Mouse (Mus musculus): ENCODE results near the gene Abtb2. TPM values are rescaled to one million over a fixed set of nuclear protein-coding genes. Genes with fewer than 3 reads are reported as not detected.

Abtb2 gene
- polyA plus RNA-seq, 1 experiment, result 4.4 TPM

DNA sequence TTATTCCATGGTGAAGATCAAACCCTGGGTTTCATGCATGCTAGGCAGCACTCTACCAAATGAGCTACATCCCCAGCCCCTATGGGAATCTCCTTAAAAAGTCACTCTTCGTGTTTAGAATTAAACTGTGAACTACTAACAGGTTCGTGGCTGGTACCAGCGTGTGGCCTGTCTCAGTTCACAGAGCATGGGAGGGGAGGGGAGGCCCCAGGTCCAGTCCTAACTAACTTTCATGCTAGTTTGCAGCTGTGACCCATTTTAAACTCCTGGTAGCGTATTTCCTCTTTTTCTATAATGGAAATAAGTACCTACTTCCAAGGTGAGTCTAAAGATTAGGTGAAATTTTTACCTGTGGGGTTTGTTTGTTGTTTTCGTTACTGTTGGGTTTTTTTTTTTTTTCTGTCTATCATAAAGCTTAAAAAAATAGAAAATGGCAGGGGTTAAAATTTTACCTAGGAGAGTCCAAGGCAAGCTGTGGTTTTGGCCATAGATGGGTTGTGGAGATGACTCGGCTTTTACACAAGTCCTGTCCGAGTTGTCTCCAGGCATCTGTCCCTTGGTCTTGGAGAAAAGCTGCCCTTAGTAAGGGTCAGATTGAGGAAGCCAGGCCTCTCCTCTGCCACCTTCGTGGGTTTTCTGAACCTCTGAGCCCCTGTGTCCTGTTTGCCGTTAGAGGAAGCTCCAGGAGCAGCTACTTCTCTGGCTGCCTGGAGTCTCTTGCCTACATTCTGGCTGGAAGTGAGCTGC is 114.4 kb downstream of the Abtb2 start:
- TF ChIP-seq CTCF (IDR thresholded peaks at IDR 0.05; ENCODE audit: borderline replicate concordance, insufficient read depth, low read length) (no peak), POLR2A (IDR thresholded peaks at IDR 0.05; ENCODE audit: low read depth, low read length) (no peak)
- Histone ChIP-seq H3K27ac (ENCODE audit: insufficient read depth, low read length) (no peak overlapping the region), H3K4me1 (ENCODE audit: control insufficient read depth, insufficient read depth, low read length) (peaks cover 7% of the 10 kb centered on the region), H3K4me3 (ENCODE audit: insufficient read depth, low read length) (no peak overlapping the region)

DNA sequence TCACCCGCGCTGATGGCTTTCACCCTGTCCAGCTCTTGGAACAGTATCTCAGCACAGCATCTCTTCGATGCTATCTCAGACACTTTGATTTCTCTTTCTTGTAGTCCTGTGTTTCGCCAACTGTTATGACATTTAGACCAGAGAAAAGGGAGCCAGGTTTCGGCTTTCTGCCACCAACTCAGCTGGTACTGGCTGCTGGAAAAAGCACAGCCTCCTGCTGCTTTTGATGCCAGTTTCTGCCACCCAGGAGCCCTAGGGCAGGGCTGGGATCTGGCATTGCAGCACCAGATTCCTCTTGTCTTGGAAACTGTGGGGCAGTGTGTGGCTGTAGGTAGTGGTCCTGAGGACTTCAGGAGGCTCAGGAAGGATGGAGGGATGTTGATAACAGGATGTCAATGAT is 115.0 kb downstream of the Abtb2 start:
- Histone ChIP-seq H3K4me1 (ENCODE audit: control insufficient read depth, insufficient read depth, low read length) (peaks cover 11% of the 10 kb centered on the region), H3K27ac (ENCODE audit: insufficient read depth, low read length) (no peak overlapping the region), H3K4me3 (ENCODE audit: insufficient read depth, low read length) (no peak overlapping the region)
- TF ChIP-seq POLR2A (IDR thresholded peaks at IDR 0.05; ENCODE audit: low read depth, low read length) (no peak), CTCF (IDR thresholded peaks at IDR 0.05; ENCODE audit: borderline replicate concordance, insufficient read depth, low read length) (no peak)

DNA sequence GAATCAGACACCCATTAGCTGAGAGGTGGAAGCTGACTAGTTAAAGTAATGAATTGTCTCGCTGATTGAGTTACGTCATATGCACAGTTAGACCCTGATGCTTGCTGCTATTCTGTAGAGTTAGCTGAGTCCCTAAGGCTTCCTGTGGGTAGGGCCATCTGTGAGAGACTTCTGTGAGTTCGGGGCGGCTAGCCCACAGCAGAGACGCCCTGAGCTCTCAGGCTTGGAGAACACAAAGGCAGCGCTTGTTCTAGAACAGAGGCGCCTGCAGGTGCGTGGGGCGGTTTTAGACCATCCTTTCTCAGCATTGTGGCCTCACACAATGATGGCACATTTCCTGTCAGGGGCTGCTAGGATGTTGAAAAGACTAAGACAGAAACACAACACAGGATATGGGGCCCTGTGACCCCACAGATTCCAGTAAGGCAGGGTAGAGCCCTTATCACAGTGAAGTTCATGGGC is 116.2 kb downstream of the Abtb2 start:
- peaks cover 21% of the 10 kb centered on the region for H3K4me1 ChIP-seq (ENCODE audit: control insufficient read depth, insufficient read depth, low read length)

DNA sequence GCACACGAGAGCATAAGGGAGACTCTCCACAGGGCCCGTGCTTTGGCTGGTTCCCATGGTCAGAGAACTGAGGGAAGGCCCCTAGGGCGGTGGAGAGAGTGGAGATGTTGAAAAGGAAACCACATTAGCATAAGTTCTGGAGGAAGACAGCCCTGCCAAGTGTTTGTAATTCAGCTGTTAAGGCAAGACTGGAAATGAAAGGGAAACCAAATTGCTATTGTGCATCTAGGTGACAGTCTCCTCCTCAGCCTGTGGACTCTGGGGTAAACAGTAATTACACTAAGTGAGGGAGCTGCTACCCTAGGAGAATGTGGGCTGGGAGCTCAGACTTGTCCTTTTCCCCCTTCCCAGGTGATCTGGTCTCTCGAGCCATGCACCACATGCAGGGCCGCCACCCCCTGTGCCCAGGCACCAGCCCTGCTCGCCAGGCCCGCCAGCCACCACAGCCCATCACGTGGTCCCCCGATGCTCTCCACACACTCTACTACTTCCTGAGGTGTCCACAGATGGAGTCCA is 116.9 kb downstream of the Abtb2 start:
- peaks cover 22% of the 10 kb centered on the region for H3K4me1 ChIP-seq (ENCODE audit: control insufficient read depth, insufficient read depth, low read length)
- TF ChIP-seq CTCF (IDR thresholded peaks at IDR 0.05; ENCODE audit: borderline replicate concordance, insufficient read depth, low read length), result no peak
- TF ChIP-seq POLR2A (IDR thresholded peaks at IDR 0.05; ENCODE audit: low read depth, low read length), result no peak
- no peak overlapping the region for H3K27ac ChIP-seq (ENCODE audit: insufficient read depth, low read length)
- H3K4me3 ChIP-seq (ENCODE audit: insufficient read depth, low read length), result no peak overlapping the region

More for the DNA sequence above, 116.2 kb downstream of the Abtb2 start:
- Histone ChIP-seq H3K27ac (ENCODE audit: insufficient read depth, low read length) (no peak overlapping the region), H3K4me3 (ENCODE audit: insufficient read depth, low read length) (no peak overlapping the region)
- TF ChIP-seq POLR2A (IDR thresholded peaks at IDR 0.05; ENCODE audit: low read depth, low read length) (no peak), CTCF (IDR thresholded peaks at IDR 0.05; ENCODE audit: borderline replicate concordance, insufficient read depth, low read length) (no peak)

DNA sequence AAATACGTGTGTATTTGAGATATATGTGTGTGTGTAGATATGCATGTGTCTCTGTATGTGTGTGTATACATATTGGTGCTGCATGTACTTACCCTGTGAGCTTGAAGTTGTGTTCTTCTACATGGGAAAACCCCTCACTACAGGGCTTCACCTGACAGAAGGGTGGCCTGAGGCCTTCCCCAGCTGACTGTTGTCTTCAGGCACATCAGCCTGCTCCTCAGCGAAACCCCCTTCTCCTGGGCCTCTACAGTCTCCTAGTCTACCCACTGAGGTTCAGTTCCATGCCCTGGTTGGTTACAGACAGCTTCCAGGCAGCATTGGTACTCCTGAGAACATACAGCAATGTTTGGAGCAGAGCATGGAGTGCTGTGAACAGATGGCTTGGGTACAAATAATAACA is 118.3 kb downstream of the Abtb2 start:
- no peak for TF ChIP-seq POLR2A (IDR thresholded peaks at IDR 0.05; ENCODE audit: low read depth, low read length)
- no peak for TF ChIP-seq CTCF (IDR thresholded peaks at IDR 0.05; ENCODE audit: borderline replicate concordance, insufficient read depth, low read length)
- Histone ChIP-seq H3K4me3 (ENCODE audit: insufficient read depth, low read length) (no peak overlapping the region), H3K4me1 (ENCODE audit: control insufficient read depth, insufficient read depth, low read length) (peaks cover 22% of the 10 kb centered on the region), H3K27ac (ENCODE audit: insufficient read depth, low read length) (peak overlapping the region; percentile 23; the same call in 1 of the 2 replicates)

DNA sequence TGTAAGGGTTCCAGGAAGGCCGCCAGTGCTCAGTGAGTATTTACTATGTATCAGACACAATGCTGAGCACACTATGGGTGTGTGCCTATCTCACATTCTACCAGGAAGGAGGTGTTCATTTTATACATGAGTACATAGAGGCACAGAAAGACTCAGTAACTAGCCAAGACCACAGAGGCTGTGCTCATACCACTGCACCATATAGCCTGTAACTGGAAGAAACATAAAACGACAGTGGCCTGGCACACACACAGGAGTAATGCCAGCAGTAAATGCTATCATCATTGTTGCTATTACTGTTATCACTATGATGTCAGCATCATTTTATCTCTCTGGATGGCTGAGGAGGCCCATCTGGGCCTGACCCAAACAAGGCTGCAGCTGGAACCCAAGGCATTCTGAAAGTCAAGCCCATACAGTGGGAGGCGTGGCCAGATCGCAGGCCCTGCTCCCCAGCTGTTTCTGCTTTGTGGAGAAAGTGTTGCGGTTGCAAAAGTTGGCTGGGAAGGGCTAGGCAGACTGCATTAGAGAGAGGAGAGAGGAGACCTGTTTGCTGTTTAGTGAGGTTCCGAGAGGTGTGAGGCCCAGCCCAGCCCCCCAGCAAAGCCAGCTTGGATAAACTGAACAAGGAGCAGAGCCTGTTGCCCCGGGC is 118.9 kb downstream of the Abtb2 start:
- no peak overlapping the region for H3K4me3 ChIP-seq (ENCODE audit: insufficient read depth, low read length)
- no peak for TF ChIP-seq CTCF (IDR thresholded peaks at IDR 0.05; ENCODE audit: borderline replicate concordance, insufficient read depth, low read length)
- TF ChIP-seq POLR2A (IDR thresholded peaks at IDR 0.05; ENCODE audit: low read depth, low read length), result no peak
- peaks cover 22% of the 10 kb centered on the region for H3K4me1 ChIP-seq (ENCODE audit: control insufficient read depth, insufficient read depth, low read length)
- H3K27ac ChIP-seq (ENCODE audit: insufficient read depth, low read length), result peak overlapping the region; percentile 91

DNA sequence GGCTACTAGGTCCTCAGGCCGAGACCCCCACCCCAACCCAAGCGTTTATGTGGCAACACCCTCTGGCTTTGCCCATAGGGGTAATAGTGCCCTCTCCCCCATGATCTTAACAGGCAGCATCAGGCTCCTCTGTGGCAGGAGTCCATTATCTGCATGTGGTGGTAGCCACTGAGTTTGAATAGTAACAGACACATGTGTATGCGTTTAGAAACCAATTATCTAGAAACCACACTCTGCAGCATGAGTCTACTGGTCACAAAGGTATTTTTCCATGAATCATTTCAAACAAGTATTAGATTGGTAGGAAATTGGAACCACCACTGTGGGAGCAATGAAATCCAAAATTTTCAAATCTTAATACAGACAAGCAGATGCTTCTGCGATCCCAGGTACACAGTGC is 119.5 kb downstream of the Abtb2 start:
- Histone ChIP-seq H3K27ac (ENCODE audit: insufficient read depth, low read length) (peak overlapping the region; percentile 91), H3K4me1 (ENCODE audit: control insufficient read depth, insufficient read depth, low read length) (peaks cover 22% of the 10 kb centered on the region)
- no peak for TF ChIP-seq CTCF (IDR thresholded peaks at IDR 0.05; ENCODE audit: borderline replicate concordance, insufficient read depth, low read length)
- no peak for TF ChIP-seq POLR2A (IDR thresholded peaks at IDR 0.05; ENCODE audit: low read depth, low read length)

DNA sequence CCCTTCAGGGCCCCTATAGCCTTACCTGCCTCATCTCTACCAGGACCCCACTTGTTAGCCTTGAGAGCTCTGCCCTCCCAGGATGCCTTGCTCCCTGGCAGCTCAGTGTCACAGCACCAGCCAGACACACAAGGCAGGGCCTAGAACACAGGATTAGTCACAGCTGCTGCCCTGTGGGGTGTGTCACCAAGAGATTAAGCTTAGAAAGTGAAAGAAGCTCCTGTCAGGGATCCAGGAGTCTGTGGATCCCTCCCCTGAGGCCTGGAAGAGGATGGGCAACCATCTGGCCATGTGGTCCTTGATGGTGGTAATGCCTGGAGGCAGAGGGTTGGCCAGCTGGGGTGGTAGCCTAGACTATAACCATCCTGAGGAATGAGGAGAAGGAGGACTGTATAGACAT is 121.0 kb downstream of the Abtb2 start:
- H3K4me3 ChIP-seq (ENCODE audit: insufficient read depth, low read length), result no peak overlapping the region
- H3K27ac ChIP-seq (ENCODE audit: insufficient read depth, low read length), result peak overlapping the region; percentile 65; the same call in 1 of the 2 replicates
- no peak for TF ChIP-seq CTCF (IDR thresholded peaks at IDR 0.05; ENCODE audit: borderline replicate concordance, insufficient read depth, low read length)
- TF ChIP-seq POLR2A (IDR thresholded peaks at IDR 0.05; ENCODE audit: low read depth, low read length), result no peak
- H3K4me1 ChIP-seq (ENCODE audit: control insufficient read depth, insufficient read depth, low read length), result peaks cover 28% of the 10 kb centered on the region

More for the DNA sequence above, 119.5 kb downstream of the Abtb2 start:
- no peak overlapping the region for H3K4me3 ChIP-seq (ENCODE audit: insufficient read depth, low read length)

DNA sequence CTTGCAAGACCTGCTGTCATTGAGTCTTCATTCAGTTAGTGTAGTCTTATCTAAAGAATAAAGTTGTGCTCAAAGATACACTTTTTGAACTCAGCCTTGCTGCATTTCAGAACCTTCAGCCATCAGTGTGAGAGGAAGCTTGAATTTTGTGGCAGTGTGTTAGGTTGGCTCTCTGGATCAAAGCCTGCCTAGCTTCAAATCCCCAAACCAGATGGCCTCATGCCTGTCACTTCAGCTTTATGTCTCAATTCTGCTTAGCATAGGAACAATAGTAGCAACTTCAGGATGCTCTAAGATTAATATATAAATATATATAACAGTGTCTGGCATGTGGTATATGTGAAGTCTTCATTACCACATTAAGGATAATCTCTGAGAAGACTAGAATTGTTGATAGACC is 121.8 kb downstream of the Abtb2 start:
- H3K4me1 ChIP-seq (ENCODE audit: control insufficient read depth, insufficient read depth, low read length), result peaks cover 28% of the 10 kb centered on the region

DNA sequence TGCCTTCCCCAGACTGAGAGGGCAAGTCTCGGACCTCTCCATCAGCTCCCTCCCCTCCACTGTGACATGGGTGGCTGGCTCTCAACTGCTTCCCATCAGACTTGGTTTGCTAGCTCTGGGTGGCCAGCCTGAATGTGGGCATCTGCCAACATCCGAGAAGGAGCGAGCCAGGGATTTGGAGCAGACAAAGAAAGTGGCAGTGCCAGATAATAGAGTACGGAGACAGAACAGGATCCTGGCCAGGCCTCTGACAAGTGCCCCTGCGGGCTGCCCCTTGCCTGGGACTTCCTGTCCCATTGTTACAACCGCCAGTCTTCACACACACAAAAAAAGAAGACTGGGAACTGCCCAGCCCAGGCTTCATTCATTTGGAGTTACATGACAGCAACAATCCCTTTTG is 124.3 kb downstream of the Abtb2 start:
- TF ChIP-seq POLR2A (IDR thresholded peaks at IDR 0.05; ENCODE audit: low read depth, low read length), result no peak
- TF ChIP-seq CTCF (IDR thresholded peaks at IDR 0.05; ENCODE audit: borderline replicate concordance, insufficient read depth, low read length), result no peak
- Histone ChIP-seq H3K4me3 (ENCODE audit: insufficient read depth, low read length) (no peak overlapping the region), H3K27ac (ENCODE audit: insufficient read depth, low read length) (no peak overlapping the region), H3K4me1 (ENCODE audit: control insufficient read depth, insufficient read depth, low read length) (peaks cover 21% of the 10 kb centered on the region)

More for the DNA sequence above, 121.8 kb downstream of the Abtb2 start:
- no peak overlapping the region for H3K4me3 ChIP-seq (ENCODE audit: insufficient read depth, low read length)
- TF ChIP-seq POLR2A (IDR thresholded peaks at IDR 0.05; ENCODE audit: low read depth, low read length) (no peak), CTCF (IDR thresholded peaks at IDR 0.05; ENCODE audit: borderline replicate concordance, insufficient read depth, low read length) (no peak)
- H3K27ac ChIP-seq (ENCODE audit: insufficient read depth, low read length), result no peak overlapping the region
